In genomic region chr13:55622156-55622648, GRCm38 (mm10) we compare ENCODE assay signal across 8 mouse cellular contexts. TPM values are rescaled to one million over a fixed set of nuclear protein-coding genes. Genes with fewer than 3 reads are reported as not detected.
DNase-seq lines count a peak whose midpoint lies in the region; ATAC-seq and TF ChIP-seq lines count a peak whose summit lies in the region.
"Not testable (repeated sequence)": the region's sequence is repeated elsewhere in the genome, so short reads cannot be mapped to it uniquely, and the experiment has no call there.

No protein-coding gene starts in this region.

- in situ Hi-C loops in CH12.LX (cut with MboI; ENCODE audit: low pct_ligation_motif_present, low pct_unique_long_range_greater_than_20kb, low sequenced_read_pairs) = not testable (repeated sequence)

- H3K4me3 ChIP-seq in CH12.LX (replicated peaks in 1 of 3; ENCODE audit: low read depth in 2 of 3, low read length in 2 of 3, poor library complexity in 1 of 3) = peak overlapping the region; percentile 79 to 94 (median 81)
- H3K4me3 ChIP-seq in embryonic facial prominence, embryonic 11.5 days (ENCODE audit: low read depth, low read length) = peak overlapping the region; percentile 69
- peak overlapping the region; percentile 83 for H3K4me3 ChIP-seq in forebrain, postnatal 0 days (ENCODE audit: low read depth, low read length)
- peak overlapping the region; percentile 77 for H3K4me3 ChIP-seq in hindbrain, embryonic 13.5 days
- peak overlapping the region; percentile 95 for H3K4me3 ChIP-seq in kidney, embryonic 16.5 days (ENCODE audit: low read length)
- H3K4me3 ChIP-seq in liver, embryonic 13.5 days (replicated peaks) = peak overlapping the region; percentile 90
- H3K4me3 ChIP-seq in midbrain, embryonic 12.5 days = peak overlapping the region; percentile 90
- H3K4me3 ChIP-seq in spleen, adult 2 months (ENCODE audit: extremely low read depth, insufficient read depth, insufficient read length) = peak overlapping the region; percentile 93

- H3K9ac ChIP-seq in CH12.LX (ENCODE audit: insufficient read depth, low read depth) = peak overlapping the region; percentile 74
- H3K9ac ChIP-seq in embryonic facial prominence, embryonic 11.5 days (replicated peaks; ENCODE audit: low read length) = peak overlapping the region; percentile 80
- H3K9ac ChIP-seq in forebrain, postnatal 0 days = peak overlapping the region; percentile 73
- H3K9ac ChIP-seq in hindbrain, embryonic 13.5 days = peak overlapping the region; percentile 89
- H3K9ac ChIP-seq in kidney, embryonic 16.5 days (replicated peaks; ENCODE audit: low read length) = peak overlapping the region; percentile 92
- H3K9ac ChIP-seq in liver, embryonic 13.5 days = peak overlapping the region; percentile 89
- peak overlapping the region; percentile 81 for H3K9ac ChIP-seq in midbrain, embryonic 12.5 days (replicated peaks)

- WGBS in embryonic facial prominence, embryonic 11.5 days = 25% methylated on average over 20 of the region's 20 CpGs
- WGBS in forebrain, postnatal 0 days = 16% methylated on average over 19 of the region's 20 CpGs
- WGBS in hindbrain, embryonic 13.5 days = 27% methylated on average over 20 of the region's 20 CpGs
- 22% methylated on average over 20 of the region's 20 CpGs for WGBS in kidney, embryonic 16.5 days
- WGBS in liver, embryonic 13.5 days (ENCODE audit: insufficient replicate concordance) = 14% methylated on average over 20 of the region's 20 CpGs
- 26% methylated on average over 20 of the region's 20 CpGs for WGBS in midbrain, embryonic 12.5 days
- 6% methylated on average over 20 of the region's 20 CpGs for WGBS in spleen, adult 2 months

- H3K4me2 ChIP-seq in CH12.LX (ENCODE audit: insufficient read depth, low read depth, poor library complexity, severe bottlenecking) = peak overlapping the region; percentile 14; the same call in 1 of the 2 replicates
- H3K4me2 ChIP-seq in embryonic facial prominence, embryonic 11.5 days (ENCODE audit: low read depth, low read length) = peak overlapping the region; percentile 37
- H3K4me2 ChIP-seq in forebrain, postnatal 0 days (ENCODE audit: low read depth) = peak overlapping the region; percentile 70
- H3K4me2 ChIP-seq in hindbrain, embryonic 13.5 days = peak overlapping the region; percentile 77
- H3K4me2 ChIP-seq in kidney, embryonic 16.5 days (replicated peaks; ENCODE audit: low read depth, low read length) = peak overlapping the region; percentile 64
- H3K4me2 ChIP-seq in liver, embryonic 13.5 days = peak overlapping the region; percentile 89
- peak overlapping the region; percentile 67 for H3K4me2 ChIP-seq in midbrain, embryonic 12.5 days (replicated peaks)

- TF ChIP-seq POLR2A in CH12.LX (IDR thresholded peaks at IDR 0.05; ENCODE audit: low read depth, low read length); spleen, adult 2 months (IDR thresholded peaks at IDR 0.05; ENCODE audit: low read depth, low read length): not testable (repeated sequence)

- H3K4me1 ChIP-seq in CH12.LX (ENCODE audit: control insufficient read depth in 1 of 2, insufficient read depth in 2 of 2) = peaks cover 4 to 22% of the 10 kb centered on the region in 2 experiments; a peak in 3 of 4 replicates
- not testable (repeated sequence) for H3K4me1 ChIP-seq in embryonic facial prominence, embryonic 11.5 days (ENCODE audit: control insufficient read depth, insufficient read depth, low read length); spleen, adult 2 months (ENCODE audit: control insufficient read depth, insufficient read depth, insufficient read length)
- H3K4me1 ChIP-seq in forebrain, postnatal 0 days (ENCODE audit: insufficient read depth) = peaks cover 14% of the 10 kb centered on the region
- peaks cover 40% of the 10 kb centered on the region for H3K4me1 ChIP-seq in hindbrain, embryonic 13.5 days (replicated peaks)
- peaks cover 14% of the 10 kb centered on the region for H3K4me1 ChIP-seq in kidney, embryonic 16.5 days (ENCODE audit: insufficient read depth, low read length)
- peaks cover 26% of the 10 kb centered on the region for H3K4me1 ChIP-seq in liver, embryonic 13.5 days (replicated peaks)
- H3K4me1 ChIP-seq in midbrain, embryonic 12.5 days = peaks cover 21% of the 10 kb centered on the region

- dilution Hi-C loops in CH12.LX (cut with MboI; ENCODE audit: extremely low pct_ligation_motif_present, extremely low pct_unique_long_range_greater_than_20kb, low sequenced_read_pairs) = not testable (repeated sequence)

- not testable (repeated sequence) for TF ChIP-seq CTCF in CH12.LX (conservative IDR thresholded peaks at IDR 0.05 in 1 of 2, IDR thresholded peaks at IDR 0.05 in 1 of 2; ENCODE audit: low read depth in 2 of 2, low read length in 2 of 2); forebrain, postnatal 0 days (IDR thresholded peaks at IDR 0.05; ENCODE audit: low read depth); spleen, adult 2 months (IDR thresholded peaks at IDR 0.05; ENCODE audit: extremely low read depth, insufficient read depth, insufficient read length, insufficient replicate concordance)

- TF ChIP-seq EP300 in CH12.LX (IDR thresholded peaks at IDR 0.05; ENCODE audit: low read length) = not testable (repeated sequence)

- peak; percentile 51 for ATAC-seq in embryonic facial prominence, embryonic 11.5 days (replicated peaks; ENCODE audit: insufficient number of reproducible peaks, low FRiP score, low TSS enrichment, low read depth)
- peak; percentile 4; the same call in 1 of the 2 replicates for ATAC-seq in forebrain, postnatal 0 days
- peak; percentile 60; the same call in 1 of the 2 replicates for ATAC-seq in hindbrain, embryonic 13.5 days (ENCODE audit: low FRiP score)
- ATAC-seq in kidney, embryonic 16.5 days (ENCODE audit: low FRiP score, low TSS enrichment) = peak; percentile 43
- not testable (repeated sequence) for ATAC-seq in liver, embryonic 13.5 days (ENCODE audit: low read depth); midbrain, embryonic 12.5 days (ENCODE audit: low FRiP score, low read depth)

- H3K36me3 ChIP-seq in CH12.LX (replicated peaks in 1 of 2; ENCODE audit: control insufficient read depth in 1 of 2, insufficient read depth in 1 of 2, low read length in 1 of 2) = peaks cover 12 to 22% of the 10 kb centered on the region in 2 experiments
- H3K36me3 ChIP-seq in embryonic facial prominence, embryonic 11.5 days (replicated peaks; ENCODE audit: control insufficient read depth, insufficient read depth, low read depth, low read length); forebrain, postnatal 0 days (ENCODE audit: insufficient read depth); midbrain, embryonic 12.5 days; spleen, adult 2 months (ENCODE audit: control insufficient read depth, insufficient read depth, low read length): not testable (repeated sequence)
- H3K36me3 ChIP-seq in hindbrain, embryonic 13.5 days = peaks cover 17% of the 10 kb centered on the region; the same call in 1 of the 2 replicates
- peaks cover 13% of the 10 kb centered on the region; the same call in 1 of the 2 replicates for H3K36me3 ChIP-seq in kidney, embryonic 16.5 days (ENCODE audit: insufficient read depth, low read length)
- peaks cover 21% of the 10 kb centered on the region for H3K36me3 ChIP-seq in liver, embryonic 13.5 days

- TF ChIP-seq RAD21 in CH12.LX (IDR thresholded peaks at IDR 0.05; ENCODE audit: low read depth, low read length) = not testable (repeated sequence)

- H3K9me3 ChIP-seq in CH12.LX (replicated peaks; ENCODE audit: low read length); embryonic facial prominence, embryonic 11.5 days (replicated peaks; ENCODE audit: control insufficient read depth, low read length); forebrain, postnatal 0 days (ENCODE audit: low read length); hindbrain, embryonic 13.5 days; kidney, embryonic 16.5 days (ENCODE audit: low read length); liver, embryonic 13.5 days (replicated peaks); midbrain, embryonic 12.5 days: not testable (repeated sequence)

- not testable (repeated sequence) for DNase-seq in CH12.LX (ENCODE audit: extremely low read depth); embryonic facial prominence, embryonic 11.5 days (ENCODE audit: low spot score); forebrain, postnatal 0 days; liver, embryonic 13.5 days; spleen, adult 2 months (ENCODE audit: low read depth in 1 of 2, low spot score in 2 of 2)

- peaks cover 16% of the 10 kb centered on the region for H3K79me2 ChIP-seq in CH12.LX (replicated peaks; ENCODE audit: control insufficient read depth, extremely low read depth, insufficient read depth, poor library complexity, severe bottlenecking)

- H3K27me3 ChIP-seq in CH12.LX (replicated peaks); embryonic facial prominence, embryonic 11.5 days (ENCODE audit: control insufficient read depth, insufficient read depth, low read length); forebrain, postnatal 0 days (ENCODE audit: insufficient read depth, low read length); hindbrain, embryonic 13.5 days; kidney, embryonic 16.5 days (ENCODE audit: insufficient read depth, low read length); liver, embryonic 13.5 days; midbrain, embryonic 12.5 days; spleen, adult 2 months (ENCODE audit: control insufficient read depth, insufficient read depth, low read length): not testable (repeated sequence)

- H3K27ac ChIP-seq in CH12.LX (ENCODE audit: insufficient read depth, low read depth) = peak overlapping the region; percentile 60; the same call in 1 of the 2 replicates
- H3K27ac ChIP-seq in embryonic facial prominence, embryonic 11.5 days (replicated peaks; ENCODE audit: low read depth, low read length) = peak overlapping the region; percentile 78
- peak overlapping the region; percentile 90 for H3K27ac ChIP-seq in forebrain, postnatal 0 days (ENCODE audit: low read depth, low read length)
- H3K27ac ChIP-seq in hindbrain, embryonic 13.5 days = peak overlapping the region; percentile 97
- peak overlapping the region; percentile 94 for H3K27ac ChIP-seq in kidney, embryonic 16.5 days (ENCODE audit: low read length)
- H3K27ac ChIP-seq in liver, embryonic 13.5 days = peak overlapping the region; percentile 80; the same call in 1 of the 2 replicates
- peak overlapping the region; percentile 86 for H3K27ac ChIP-seq in midbrain, embryonic 12.5 days (replicated peaks)
- peak overlapping the region; percentile 81; the same call in 1 of the 2 replicates for H3K27ac ChIP-seq in spleen, adult 2 months (ENCODE audit: insufficient read depth, low read length)

RNA-seq across cellular contexts. Expression of gene Caml, which starts 0.6 kb away (rescaled TPM):
- total RNA-seq in CH12.LX (2012; rRNA removed) (29.9 and 41.0 TPM in 2 replicates), CH12.LX (2014; rRNA removed) (49.9 and 52.9 TPM in 2 replicates)
- polyA plus RNA-seq in CH12.LX (2012; ENCODE audit: insufficient read length, low read depth) = 38.2 and 41.6 TPM in 2 replicates
- 62.3 and 66.1 TPM in 2 replicates for polyA plus RNA-seq in embryonic facial prominence, embryonic 11.5 days (2014; fragmentation: Nextera tagmentation; extraction: Ambion mirVana)
- total RNA-seq in forebrain, postnatal 0 days (2014; rRNA removed) = 87.8 and 115 TPM in 2 replicates
- 116 and 121 TPM in 2 replicates for polyA plus RNA-seq in forebrain, postnatal 0 days (2015; fragmentation: Nextera tagmentation; extraction: Ambion mirVana)
- 101 and 105 TPM in 2 replicates for polyA plus RNA-seq in hindbrain, embryonic 13.5 days (2015; fragmentation: Nextera tagmentation; extraction: Ambion mirVana)
- polyA plus RNA-seq in kidney, embryonic 16.5 days (2015; fragmentation: Nextera tagmentation; extraction: Ambion mirVana) = 54.5 and 60.7 TPM in 2 replicates
- 15.4 and 15.9 TPM in 2 replicates for polyA plus RNA-seq in liver, embryonic 13.5 days (2015; fragmentation: Nextera tagmentation; extraction: Ambion mirVana)
- polyA plus RNA-seq in midbrain, embryonic 12.5 days (2016; fragmentation: Nextera tagmentation; extraction: Ambion mirVana) = 68.0 and 73.9 TPM in 2 replicates
- polyA plus RNA-seq in spleen, adult 2 months (2012; rRNA removed) = 7.6 and 8.5 TPM in 2 replicates

RNA-seq across cellular contexts. Expression of gene Ddx46, which starts 12.6 kb away (rescaled TPM):
- total RNA-seq in CH12.LX (2012; rRNA removed) = 36.1 and 46.3 TPM in 2 replicates
- 35.4 and 37.4 TPM in 2 replicates for total RNA-seq in CH12.LX (2014; rRNA removed)
- polyA plus RNA-seq in CH12.LX (2012; ENCODE audit: insufficient read length, low read depth) = 99.8 and 103 TPM in 2 replicates
- polyA plus RNA-seq in embryonic facial prominence, embryonic 11.5 days (2014; fragmentation: Nextera tagmentation; extraction: Ambion mirVana) = 54.1 and 58.0 TPM in 2 replicates
- total RNA-seq in forebrain, postnatal 0 days (2014; rRNA removed) = 28.0 and 34.7 TPM in 2 replicates
- polyA plus RNA-seq in forebrain, postnatal 0 days (2015; fragmentation: Nextera tagmentation; extraction: Ambion mirVana) = 17.7 and 20.1 TPM in 2 replicates
- 29.6 and 30.6 TPM in 2 replicates for polyA plus RNA-seq in hindbrain, embryonic 13.5 days (2015; fragmentation: Nextera tagmentation; extraction: Ambion mirVana)
- polyA plus RNA-seq in kidney, embryonic 16.5 days (2015; fragmentation: Nextera tagmentation; extraction: Ambion mirVana) = 37.5 and 39.7 TPM in 2 replicates
- 20.7 and 27.3 TPM in 2 replicates for polyA plus RNA-seq in liver, embryonic 13.5 days (2015; fragmentation: Nextera tagmentation; extraction: Ambion mirVana)
- 41.7 and 43.0 TPM in 2 replicates for polyA plus RNA-seq in midbrain, embryonic 12.5 days (2016; fragmentation: Nextera tagmentation; extraction: Ambion mirVana)
- polyA plus RNA-seq in spleen, adult 2 months (2012; rRNA removed) = 10.4 and 12.3 TPM in 2 replicates

RNA-seq across cellular contexts. Expression of gene B4galt7, which starts 22.5 kb away (rescaled TPM):
- total RNA-seq in CH12.LX (2012; rRNA removed) (10.3 and 11.7 TPM in 2 replicates), CH12.LX (2014; rRNA removed) (11.0 TPM in 2 replicates)
- 8.5 and 8.7 TPM in 2 replicates for polyA plus RNA-seq in CH12.LX (2012; ENCODE audit: insufficient read length, low read depth)
- 14.2 and 16.3 TPM in 2 replicates for polyA plus RNA-seq in embryonic facial prominence, embryonic 11.5 days (2014; fragmentation: Nextera tagmentation; extraction: Ambion mirVana)
- 57.6 and 63.1 TPM in 2 replicates for total RNA-seq in forebrain, postnatal 0 days (2014; rRNA removed)
- polyA plus RNA-seq in forebrain, postnatal 0 days (2015; fragmentation: Nextera tagmentation; extraction: Ambion mirVana) = 36.1 and 43.0 TPM in 2 replicates
- polyA plus RNA-seq in hindbrain, embryonic 13.5 days (2015; fragmentation: Nextera tagmentation; extraction: Ambion mirVana) = 44.8 and 49.8 TPM in 2 replicates
- 20.0 and 26.3 TPM in 2 replicates for polyA plus RNA-seq in kidney, embryonic 16.5 days (2015; fragmentation: Nextera tagmentation; extraction: Ambion mirVana)
- 7.0 and 7.8 TPM in 2 replicates for polyA plus RNA-seq in liver, embryonic 13.5 days (2015; fragmentation: Nextera tagmentation; extraction: Ambion mirVana)
- 40.4 and 41.9 TPM in 2 replicates for polyA plus RNA-seq in midbrain, embryonic 12.5 days (2016; fragmentation: Nextera tagmentation; extraction: Ambion mirVana)
- 22.8 and 25.7 TPM in 2 replicates for polyA plus RNA-seq in spleen, adult 2 months (2012; rRNA removed)

RNA-seq across cellular contexts. Expression of gene Tmed9, which starts 48.7 kb away (rescaled TPM):
- total RNA-seq in CH12.LX (2012; rRNA removed) (196 and 222 TPM in 2 replicates), CH12.LX (2014; rRNA removed) (88.1 and 88.2 TPM in 2 replicates)
- 194 and 197 TPM in 2 replicates for polyA plus RNA-seq in CH12.LX (2012; ENCODE audit: insufficient read length, low read depth)
- polyA plus RNA-seq in embryonic facial prominence, embryonic 11.5 days (2014; fragmentation: Nextera tagmentation; extraction: Ambion mirVana) = 55.6 and 57.8 TPM in 2 replicates
- total RNA-seq in forebrain, postnatal 0 days (2014; rRNA removed) = 52.9 and 56.3 TPM in 2 replicates
- 102 TPM in 2 replicates for polyA plus RNA-seq in forebrain, postnatal 0 days (2015; fragmentation: Nextera tagmentation; extraction: Ambion mirVana)
- polyA plus RNA-seq in hindbrain, embryonic 13.5 days (2015; fragmentation: Nextera tagmentation; extraction: Ambion mirVana) = 112 and 114 TPM in 2 replicates
- polyA plus RNA-seq in kidney, embryonic 16.5 days (2015; fragmentation: Nextera tagmentation; extraction: Ambion mirVana) = 175 and 177 TPM in 2 replicates
- polyA plus RNA-seq in liver, embryonic 13.5 days (2015; fragmentation: Nextera tagmentation; extraction: Ambion mirVana) = 65.0 and 72.6 TPM in 2 replicates
- 105 and 108 TPM in 2 replicates for polyA plus RNA-seq in midbrain, embryonic 12.5 days (2016; fragmentation: Nextera tagmentation; extraction: Ambion mirVana)
- 42.4 and 45.7 TPM in 2 replicates for polyA plus RNA-seq in spleen, adult 2 months (2012; rRNA removed)

RNA-seq across cellular contexts. Expression of gene Fam193b, which starts 51.3 kb away (rescaled TPM):
- total RNA-seq in CH12.LX (2012; rRNA removed) (17.9 and 18.6 TPM in 2 replicates), CH12.LX (2014; rRNA removed) (9.2 and 9.4 TPM in 2 replicates)
- polyA plus RNA-seq in CH12.LX (2012; ENCODE audit: insufficient read length, low read depth) = 22.0 and 22.4 TPM in 2 replicates
- 36.7 and 37.0 TPM in 2 replicates for polyA plus RNA-seq in embryonic facial prominence, embryonic 11.5 days (2014; fragmentation: Nextera tagmentation; extraction: Ambion mirVana)
- 88.4 and 93.1 TPM in 2 replicates for total RNA-seq in forebrain, postnatal 0 days (2014; rRNA removed)
- 41.2 and 41.6 TPM in 2 replicates for polyA plus RNA-seq in forebrain, postnatal 0 days (2015; fragmentation: Nextera tagmentation; extraction: Ambion mirVana)
- 57.0 and 57.1 TPM in 2 replicates for polyA plus RNA-seq in hindbrain, embryonic 13.5 days (2015; fragmentation: Nextera tagmentation; extraction: Ambion mirVana)
- 40.2 and 41.2 TPM in 2 replicates for polyA plus RNA-seq in kidney, embryonic 16.5 days (2015; fragmentation: Nextera tagmentation; extraction: Ambion mirVana)
- polyA plus RNA-seq in liver, embryonic 13.5 days (2015; fragmentation: Nextera tagmentation; extraction: Ambion mirVana) = 7.9 and 8.8 TPM in 2 replicates
- 67.2 and 67.7 TPM in 2 replicates for polyA plus RNA-seq in midbrain, embryonic 12.5 days (2016; fragmentation: Nextera tagmentation; extraction: Ambion mirVana)
- 119 and 122 TPM in 2 replicates for polyA plus RNA-seq in spleen, adult 2 months (2012; rRNA removed)

Comparison
In these comparisons a context has a peak if more than half of its experiments do, and no peak if none do; other contexts are left out.
1. H3K4me2 ChIP-seq: peak in every context shown above with its lines; median percentile 89 in liver, embryonic 13.5 days; 77 in hindbrain, embryonic 13.5 days; 70 in forebrain, postnatal 0 days; 67 in midbrain, embryonic 12.5 days; 64 in kidney, embryonic 16.5 days; 37 in embryonic facial prominence, embryonic 11.5 days; 14 in CH12.LX.